Mouse (Mus musculus) limb, embryonic 13.5 days (tissue): ENCODE results near the gene 1110059E24Rik. TPM values are rescaled to one million over a fixed set of nuclear protein-coding genes. Genes with fewer than 3 reads are reported as not detected.

Source experiments
- ATAC-seq: fragments of 200-750 bp; cut with Nextera tagmentation; 2 replicates; pipeline ENCODE4 v1.8.0; 2017; ENCODE audit warnings: low read depth, moderate number of reproducible peaks, moderate TSS enrichment; ENCODE audit not compliant: low FRiP score
- H3K27ac ChIP-seq: fragments of 300-500 bp; sonication (generic); 2 replicates; pipeline ENCODE4 v1.5.1; 2015; ENCODE audit warnings: inconsistent platforms, mild to moderate bottlenecking, moderate library complexity
- H3K27me3 ChIP-seq: fragments of 300-500 bp; sonication (generic); 2 replicates; pipeline ENCODE4 v1.6.1; 2015; ENCODE audit warnings: mild to moderate bottlenecking, inconsistent platforms
- H3K36me3 ChIP-seq: fragments of 300-500 bp; sonication (generic); 2 replicates; pipeline ENCODE4 v1.6.1; 2015; ENCODE audit warnings: inconsistent platforms, mild to moderate bottlenecking, moderate library complexity
- H3K4me1 ChIP-seq: fragments of 300-500 bp; sonication (generic); 2 replicates; pipeline ENCODE4 v1.6.1; 2015; ENCODE audit warnings: inconsistent platforms
- H3K4me2 ChIP-seq: fragments of 300-500 bp; sonication (generic); replicated peaks from 2 replicates; pipeline ENCODE4 v1.6.1; 2015; ENCODE audit warnings: inconsistent platforms, mild to moderate bottlenecking, moderate library complexity
- H3K4me3 ChIP-seq: fragments of 300-500 bp; sonication (generic); 2 replicates; pipeline ENCODE4 v1.5.1; 2015; ENCODE audit warnings: moderate library complexity, mild to moderate bottlenecking, inconsistent platforms
- H3K9ac ChIP-seq: fragments of 300-500 bp; sonication (generic); 2 replicates; pipeline ENCODE4 v1.6.1; 2015; ENCODE audit warnings: mild to moderate bottlenecking, inconsistent platforms
- H3K9me3 ChIP-seq: fragments of 300-500 bp; sonication (generic); 2 replicates; pipeline ENCODE4 v1.6.1; 2016; ENCODE audit warnings: inconsistent platforms
- WGBS: fragments of 180-500 bp; shearing (Covaris S2); methylation state at CpG from one replicate; pipeline ENCODE4 v1.1.7; 2015; 5-methylcytosine and 5-hydroxymethylcytosine counted together
- polyA plus RNA-seq: library from polyadenylated mRNA; unstranded; fragments of >200 nt; fragmentation: Nextera tagmentation; extraction: Ambion mirVana; gene quantifications from 2 replicates; pipeline ENCODE4 v1.2.1, GENCODE M21; 2015

The 1110059E24Rik gene
- polyA plus RNA-seq, 1 experiment from 2014 or later = 61.1 TPM

DNA sequence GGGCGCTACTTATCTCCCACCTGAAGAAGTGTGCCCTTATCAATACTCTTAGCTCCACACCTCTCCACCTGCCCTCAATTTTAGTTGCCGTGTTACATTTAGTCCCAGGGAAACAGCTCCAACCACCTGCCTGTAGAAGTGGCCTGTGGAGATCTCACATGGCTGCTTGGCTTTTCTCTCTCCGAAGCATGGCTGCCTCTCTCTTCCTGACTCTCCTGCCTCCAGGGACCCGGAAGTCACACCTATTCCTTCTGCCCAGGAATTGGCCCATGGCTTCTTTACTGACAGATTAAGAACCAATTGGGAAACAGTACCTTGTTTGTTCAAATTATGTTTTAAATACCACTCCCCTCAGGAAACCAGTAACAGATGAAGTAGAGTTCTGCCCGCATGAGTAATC lies 86.3 kb downstream of the 1110059E24Rik start:
- no peak for ATAC-seq
- Histone ChIP-seq H3K36me3 (no peaks in the 10 kb centered on the region), H3K9ac (no peak overlapping the region), H3K9me3 (no peaks in the 10 kb centered on the region), H3K4me1 (peaks cover 2% of the 10 kb centered on the region), H3K27ac (no peak overlapping the region), H3K27me3 (no peaks in the 10 kb centered on the region), H3K4me2 (no peak overlapping the region), H3K4me3 (no peak overlapping the region)
- 84% methylated on average over 5 of the region's 5 CpGs for WGBS

DNA sequence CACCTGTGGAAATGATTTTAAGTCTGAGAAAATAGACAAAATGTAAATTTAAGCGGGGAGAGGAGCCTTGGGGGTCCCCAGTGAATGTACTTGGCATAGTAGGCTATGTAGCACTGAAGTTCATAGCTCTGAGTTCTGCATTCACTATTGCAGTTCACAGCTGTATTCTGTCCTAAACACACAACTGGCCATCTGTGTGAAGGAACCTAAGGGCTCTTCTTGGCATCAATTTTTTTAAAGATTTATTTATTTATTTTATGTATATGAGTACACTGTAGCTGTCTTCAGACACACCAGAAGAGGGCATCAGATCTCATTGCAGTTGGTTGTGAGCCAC lies 88.3 kb downstream of the 1110059E24Rik start:
- Histone ChIP-seq H3K4me3 (no peak overlapping the region), H3K4me1 (no peaks in the 10 kb centered on the region; the same call in 1 of the 2 replicates), H3K27ac (no peak overlapping the region), H3K27me3 (no peaks in the 10 kb centered on the region), H3K9ac (no peak overlapping the region), H3K4me2 (no peak overlapping the region), H3K9me3 (no peaks in the 10 kb centered on the region), H3K36me3 (no peaks in the 10 kb centered on the region)
- 8% methylated on average over 1 of the region's 1 CpGs for WGBS
- ATAC-seq = peak; percentile 26; the same call in 1 of the 2 replicates

DNA sequence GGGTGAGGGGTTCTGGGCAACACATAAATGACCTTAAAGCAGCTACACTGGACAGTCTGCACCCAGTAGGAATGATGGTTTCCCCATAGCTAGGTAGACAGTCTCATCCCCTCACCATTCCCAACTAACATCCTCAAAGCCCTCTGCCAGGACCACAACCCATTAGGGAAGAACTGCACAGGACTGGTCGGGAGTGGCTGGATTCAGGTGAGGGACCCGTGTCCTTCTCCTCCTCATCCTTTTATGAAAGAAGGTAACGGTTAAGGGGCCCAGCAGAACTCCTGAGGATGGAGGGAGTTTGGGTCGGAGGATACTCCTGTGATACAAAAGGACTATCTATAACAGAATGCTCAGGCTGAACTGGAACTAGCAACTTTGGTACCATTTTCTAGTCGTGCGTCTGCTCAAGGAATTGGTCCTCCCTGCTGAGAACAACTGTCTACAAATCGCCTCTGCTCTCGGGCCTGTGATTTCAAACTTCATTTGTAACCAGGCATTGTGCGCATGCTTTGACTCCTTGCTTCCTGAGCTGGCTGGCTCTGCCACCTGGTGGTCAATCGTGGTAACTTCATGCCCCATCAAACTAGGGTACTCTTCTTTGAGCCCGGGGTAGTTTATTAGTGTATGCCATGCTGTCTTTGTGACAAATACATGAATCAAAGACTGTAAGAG lies 88.9 kb downstream of the 1110059E24Rik start:
- no peak overlapping the region for H3K27ac ChIP-seq
- no peaks in the 10 kb centered on the region for H3K9me3 ChIP-seq
- H3K4me1 ChIP-seq = no peaks in the 10 kb centered on the region; the same call in 1 of the 2 replicates
- H3K9ac ChIP-seq = no peak overlapping the region
- WGBS = 30% methylated on average over 11 of the region's 11 CpGs
- H3K4me3 ChIP-seq = no peak overlapping the region
- H3K27me3 ChIP-seq = no peaks in the 10 kb centered on the region
- peak; percentile 62 for ATAC-seq
- no peaks in the 10 kb centered on the region for H3K36me3 ChIP-seq
- no peak overlapping the region for H3K4me2 ChIP-seq

DNA sequence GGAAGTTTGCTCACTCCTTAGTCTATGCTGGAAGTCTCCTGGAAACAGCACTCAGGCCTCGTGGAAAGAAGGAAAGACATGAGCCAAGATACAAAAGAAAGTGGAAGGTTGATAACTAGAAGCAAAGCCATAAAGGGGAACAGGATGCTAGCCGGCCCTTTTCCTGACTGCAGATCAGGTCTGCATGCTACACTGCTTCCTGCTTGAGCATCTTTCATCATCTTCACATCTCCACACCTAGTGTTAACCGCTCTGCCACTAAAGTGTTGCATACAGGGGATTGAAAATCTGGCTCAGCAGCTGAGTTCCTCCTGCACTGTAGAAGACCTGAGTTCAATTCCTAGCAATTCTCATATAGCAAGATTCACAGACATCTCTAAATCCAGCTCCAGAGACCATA lies 89.8 kb downstream of the 1110059E24Rik start:
- Histone ChIP-seq H3K4me1 (no peaks in the 10 kb centered on the region; the same call in 1 of the 2 replicates), H3K9me3 (no peaks in the 10 kb centered on the region), H3K36me3 (no peaks in the 10 kb centered on the region), H3K4me2 (no peak overlapping the region), H3K9ac (no peak overlapping the region), H3K27ac (no peak overlapping the region), H3K27me3 (no peaks in the 10 kb centered on the region), H3K4me3 (no peak overlapping the region)
- no peak for ATAC-seq
- 76% methylated on average over 3 of the region's 3 CpGs for WGBS

DNA sequence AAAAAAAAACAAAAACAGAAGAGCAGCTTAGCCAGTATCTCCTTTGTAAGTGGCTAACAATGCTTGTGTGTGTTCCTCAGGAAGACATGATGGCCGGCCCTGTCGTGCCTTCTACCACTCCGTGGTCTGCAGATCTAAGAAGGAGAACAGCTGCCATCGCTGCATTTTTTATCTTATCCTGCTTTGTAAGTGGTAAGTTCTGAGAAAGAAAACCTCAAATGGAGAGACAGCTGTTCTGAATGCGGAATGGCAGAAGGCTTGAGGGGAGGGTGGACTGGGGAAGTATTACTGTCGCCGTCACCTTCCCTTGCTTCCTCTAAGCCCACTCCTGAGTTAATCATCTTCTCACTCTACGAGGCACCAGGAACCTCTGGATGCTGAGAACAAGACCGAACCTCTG lies 100.0 kb downstream of the 1110059E24Rik start:
- no peaks in the 10 kb centered on the region for H3K27me3 ChIP-seq
- H3K9me3 ChIP-seq = no peaks in the 10 kb centered on the region
- ATAC-seq = no peak
- no peak overlapping the region for H3K27ac ChIP-seq
- H3K4me2 ChIP-seq = no peak overlapping the region
- WGBS = 75% methylated on average over 9 of the region's 9 CpGs
- no peaks in the 10 kb centered on the region for H3K4me1 ChIP-seq
- no peaks in the 10 kb centered on the region for H3K36me3 ChIP-seq
- H3K4me3 ChIP-seq = no peak overlapping the region
- no peak overlapping the region for H3K9ac ChIP-seq

DNA sequence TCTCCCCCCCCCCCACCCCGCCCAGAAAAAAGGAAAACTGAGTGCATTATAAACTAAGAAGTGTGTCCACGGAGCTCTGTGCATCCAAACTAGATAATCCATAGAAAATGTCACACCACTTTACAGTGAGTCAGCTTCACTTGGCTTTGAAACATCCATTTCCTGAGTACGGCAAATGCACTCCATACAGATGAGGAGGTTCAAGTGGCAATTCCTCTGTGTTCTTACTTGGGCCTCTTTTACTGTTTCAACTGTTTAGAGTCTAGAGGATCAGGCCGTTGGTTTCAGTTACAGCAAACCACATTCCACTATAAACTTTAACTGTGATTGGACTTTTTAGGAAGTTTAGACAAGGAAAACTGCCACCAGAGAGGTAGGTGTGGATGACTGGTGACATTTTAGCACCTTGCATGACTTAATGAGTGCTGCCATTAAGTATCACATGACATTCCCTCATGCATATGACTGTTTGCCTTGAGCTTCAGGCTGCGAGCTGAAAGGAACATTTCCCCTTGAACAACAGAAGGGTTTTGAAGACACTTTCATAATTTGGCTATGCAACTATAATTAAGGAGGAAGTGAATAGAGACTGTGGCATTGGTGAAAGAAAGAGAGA lies 100.7 kb downstream of the 1110059E24Rik start:
- ATAC-seq = peak; percentile 51; the same call in 1 of the 2 replicates
- no peak overlapping the region for H3K27ac ChIP-seq
- H3K9ac ChIP-seq = no peak overlapping the region
- no peak overlapping the region for H3K4me2 ChIP-seq
- H3K27me3 ChIP-seq = no peaks in the 10 kb centered on the region
- no peak overlapping the region for H3K4me3 ChIP-seq
- H3K4me1 ChIP-seq = no peaks in the 10 kb centered on the region
- no peaks in the 10 kb centered on the region for H3K9me3 ChIP-seq
- H3K36me3 ChIP-seq = no peaks in the 10 kb centered on the region
- WGBS = 45% methylated on average over 5 of the region's 5 CpGs

DNA sequence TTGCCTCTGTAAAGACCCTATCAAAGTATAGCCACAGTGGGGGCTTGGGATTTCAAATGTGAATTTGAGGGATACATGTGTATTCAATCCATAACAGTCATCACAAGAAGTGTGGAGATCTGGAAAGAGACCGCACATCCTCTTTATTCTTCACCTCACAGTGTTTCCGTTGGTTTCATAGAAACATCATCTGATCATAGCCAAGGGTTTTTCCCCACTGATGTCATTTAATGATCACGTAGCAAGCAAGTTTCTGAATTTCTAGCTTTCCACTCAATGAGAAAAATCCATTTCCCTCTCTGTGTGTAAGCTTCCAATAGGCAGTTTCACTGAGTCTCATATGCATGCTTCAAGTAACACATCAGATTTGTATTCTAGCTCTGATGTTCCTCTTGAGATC lies 103.1 kb downstream of the 1110059E24Rik start:
- no peaks in the 10 kb centered on the region for H3K4me1 ChIP-seq
- no peak for ATAC-seq
- H3K27me3 ChIP-seq = no peaks in the 10 kb centered on the region
- no peak overlapping the region for H3K4me2 ChIP-seq
- H3K27ac ChIP-seq = no peak overlapping the region
- 92% methylated on average over 3 of the region's 3 CpGs for WGBS
- H3K9ac ChIP-seq = no peak overlapping the region
- H3K36me3 ChIP-seq = no peaks in the 10 kb centered on the region
- H3K9me3 ChIP-seq = no peaks in the 10 kb centered on the region
- no peak overlapping the region for H3K4me3 ChIP-seq

DNA sequence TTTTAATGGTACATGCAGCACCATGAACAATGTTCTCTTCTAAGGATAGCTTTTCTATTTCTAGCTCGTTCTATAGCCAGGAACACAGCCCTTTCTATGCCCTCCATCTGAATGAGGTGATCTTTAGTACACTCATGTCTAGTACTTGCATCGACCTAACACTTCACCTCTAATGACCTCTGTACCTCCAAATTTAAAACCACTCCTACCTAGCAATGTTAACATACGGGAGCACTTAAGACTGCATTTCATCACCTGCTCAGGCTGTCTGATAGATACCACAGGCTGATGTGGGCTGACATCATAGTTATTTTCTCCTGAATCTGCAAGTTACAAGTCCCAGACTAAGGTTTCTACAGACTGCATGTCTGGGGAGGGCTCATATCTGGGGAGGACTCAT lies 103.8 kb downstream of the 1110059E24Rik start:
- no peak overlapping the region for H3K4me3 ChIP-seq
- H3K36me3 ChIP-seq = no peaks in the 10 kb centered on the region
- WGBS = 62% methylated on average over 3 of the region's 3 CpGs
- H3K9ac ChIP-seq = no peak overlapping the region
- no peak overlapping the region for H3K4me2 ChIP-seq
- H3K27me3 ChIP-seq = no peaks in the 10 kb centered on the region
- H3K9me3 ChIP-seq = no peaks in the 10 kb centered on the region
- ATAC-seq = no peak
- H3K4me1 ChIP-seq = no peaks in the 10 kb centered on the region
- H3K27ac ChIP-seq = no peak overlapping the region

DNA sequence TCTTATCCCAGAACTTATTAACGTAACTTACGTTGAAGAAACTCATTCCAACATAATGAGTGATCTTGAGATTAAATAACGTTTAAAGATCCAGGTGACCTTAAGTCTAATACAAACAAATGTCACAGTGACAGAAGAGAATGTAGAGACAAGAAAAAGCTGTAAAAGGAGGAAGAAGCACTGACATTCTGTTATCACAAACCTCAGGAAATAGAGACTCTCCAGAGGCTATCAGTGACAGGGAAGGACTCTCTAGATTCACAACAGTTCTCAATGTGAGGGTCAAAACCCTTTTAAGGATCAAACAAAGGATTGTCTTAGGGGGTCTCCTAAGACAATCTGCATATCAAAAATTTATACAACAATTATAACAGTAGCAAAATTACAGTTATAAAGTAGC lies 115.7 kb downstream of the 1110059E24Rik start:
- ATAC-seq = no peak
- Histone ChIP-seq H3K4me3 (no peak overlapping the region), H3K4me2 (no peak overlapping the region), H3K4me1 (no peaks in the 10 kb centered on the region), H3K27ac (no peak overlapping the region), H3K9ac (no peak overlapping the region), H3K36me3 (no peaks in the 10 kb centered on the region), H3K27me3 (no peaks in the 10 kb centered on the region), H3K9me3 (no peaks in the 10 kb centered on the region)
- WGBS = 56% methylated on average over 3 of the region's 3 CpGs

Other genes starting within 250 kb of the 1110059E24Rik start
- 0.09 TPM in 1 of 2 replicates, not detected in the other for gene Gda, start 179.5 kb downstream of the 1110059E24Rik start, polyA plus RNA-seq
- gene Abhd17b, start 209 bp upstream of the 1110059E24Rik start, polyA plus RNA-seq = 30.0 and 30.5 TPM in 2 replicates
- 36.9 and 39.0 TPM in 2 replicates for gene Cemip2, start 125.4 kb upstream of the 1110059E24Rik start, polyA plus RNA-seq